Mouse (Mus musculus) CH12.LX (cell line): ENCODE data around the gene Arrb1. TPM values are rescaled to one million over a fixed set of nuclear protein-coding genes. Genes with fewer than 3 reads are reported as not detected.

Source experiments
- DNase-seq: peaks from one replicate; pipeline ENCODE4 v3.0.0-alpha.2; 2013; ENCODE audit errors: extremely low read depth
- H3K27ac ChIP-seq: 2 replicates; pipeline ENCODE4 v1.5.1; 2012; ENCODE audit warnings: low read depth, mild to moderate bottlenecking, control low read depth, moderate library complexity; ENCODE audit not compliant: insufficient read depth
- H3K27me3 ChIP-seq: replicated peaks from 2 replicates; pipeline ENCODE3; 2012; ENCODE audit warnings: inconsistent platforms
- H3K36me3 ChIP-seq, 2 experiments: replicated peaks in 1 of 2; 2 replicates each; pipeline versions ENCODE3 to v1.6.1; 2012; ENCODE audit warnings: inconsistent platforms in 1 of 2, low read length in 1 of 2, mild to moderate bottlenecking in 1 of 2, mixed read lengths in 1 of 2, moderate library complexity in 1 of 2; ENCODE audit not compliant: control insufficient read depth in 1 of 2, insufficient read depth in 1 of 2
- H3K4me1 ChIP-seq, 2 experiments: 2 replicates each; pipeline ENCODE4 v1.6.1; 2012; ENCODE audit warnings: inconsistent platforms in 1 of 2, moderate library complexity in 1 of 2; ENCODE audit not compliant: insufficient read depth in 2 of 2, control insufficient read depth in 1 of 2
- H3K4me2 ChIP-seq: 2 replicates; pipeline ENCODE4 v1.6.1; 2012; ENCODE audit warnings: low read depth, mild to moderate bottlenecking, control low read depth; ENCODE audit not compliant: poor library complexity, insufficient read depth, severe bottlenecking
- H3K4me3 ChIP-seq, 3 experiments: fragments of 150-350 bp in 1 of 3; sonication (generic) in 1 of 3; replicated peaks in 1 of 3; 2 replicates each; pipeline versions ENCODE3 to v1.5.1; 2011 to 2012; ENCODE audit warnings: low read depth in 2 of 3, low read length in 2 of 3, mild to moderate bottlenecking in 2 of 3, moderate library complexity in 2 of 3, control low read depth in 1 of 3, improper control_type of control experiment in 1 of 3, inconsistent platforms in 1 of 3, mixed read lengths in 1 of 3; ENCODE audit not compliant: poor library complexity in 1 of 3
- H3K79me2 ChIP-seq: replicated peaks from 2 replicates; pipeline ENCODE4 v1.6.1; 2012; ENCODE audit warnings: mild to moderate bottlenecking, moderate library complexity; ENCODE audit not compliant: control insufficient read depth, poor library complexity, insufficient read depth, severe bottlenecking; ENCODE audit errors: extremely low read depth
- H3K9ac ChIP-seq: 2 replicates; pipeline ENCODE4 v1.6.1; 2012; ENCODE audit warnings: low read depth, mild to moderate bottlenecking, control low read depth, moderate library complexity; ENCODE audit not compliant: insufficient read depth
- H3K9me3 ChIP-seq: replicated peaks from 2 replicates; pipeline ENCODE3; 2012; ENCODE audit warnings: low read length, inconsistent platforms, mixed read lengths
- BHLHE40 ChIP-seq: IDR thresholded peaks from 2 replicates; pipeline ENCODE4 v1.6.1; 2011; ENCODE audit warnings: mild to moderate bottlenecking, low read depth, low read length, improper control_type of control experiment
- CHD1 ChIP-seq: IDR thresholded peaks from 2 replicates; pipeline ENCODE4 v1.6.1; 2012; ENCODE audit warnings: low read depth, low read length, improper control_type of control experiment, inconsistent platforms
- E2F4 ChIP-seq: IDR thresholded peaks from 2 replicates; pipeline ENCODE4 v1.6.1; 2011; ENCODE audit warnings: low read depth, low read length, improper control_type of control experiment; ENCODE audit not compliant: insufficient replicate concordance
- ELF1 ChIP-seq: IDR thresholded peaks from 2 replicates; pipeline ENCODE4 v1.6.1; 2014; ENCODE audit warnings: low read depth, mild to moderate bottlenecking, inconsistent platforms, low read length, improper control_type of control experiment
- ETS1 ChIP-seq: conservative IDR thresholded peaks from 2 replicates; pipeline ENCODE4 v1.6.1; 2012; ENCODE audit warnings: low read depth, mild to moderate bottlenecking, inconsistent platforms, low read length, improper control_type of control experiment, moderate library complexity
- IRF4 ChIP-seq: IDR thresholded peaks from 2 replicates; pipeline ENCODE4 v1.6.1; 2014; ENCODE audit warnings: low read depth, mild to moderate bottlenecking, inconsistent platforms, low read length, improper control_type of control experiment
- JUN ChIP-seq: IDR thresholded peaks from 2 replicates; pipeline ENCODE4 v1.6.1; 2011; ENCODE audit warnings: low read depth, mild to moderate bottlenecking, low read length, improper control_type of control experiment, moderate library complexity; ENCODE audit not compliant: insufficient read depth
- KAT2A ChIP-seq: IDR thresholded peaks from 2 replicates; pipeline ENCODE4 v1.6.1; 2012; ENCODE audit warnings: low read length, improper control_type of control experiment, inconsistent platforms; ENCODE audit not compliant: insufficient replicate concordance
- MEF2A ChIP-seq: IDR thresholded peaks from 2 replicates; pipeline ENCODE4 v1.6.1; 2014; ENCODE audit warnings: low read depth, mild to moderate bottlenecking, inconsistent platforms, low read length, improper control_type of control experiment, borderline replicate concordance
- MXI1 ChIP-seq: IDR thresholded peaks from 2 replicates; pipeline ENCODE4 v1.6.1; 2011; ENCODE audit warnings: mild to moderate bottlenecking, low read depth, low read length, improper control_type of control experiment
- MYC ChIP-seq: IDR thresholded peaks from 2 replicates; pipeline ENCODE4 v1.6.1; 2011; ENCODE audit warnings: low read depth, mild to moderate bottlenecking, improper control_type of control experiment, low read length
- NRF1 ChIP-seq: IDR thresholded peaks from 2 replicates; pipeline ENCODE4 v1.6.1; 2014; ENCODE audit warnings: low read depth, mild to moderate bottlenecking, inconsistent platforms, low read length, improper control_type of control experiment, moderate library complexity
- POLR2A ChIP-seq: IDR thresholded peaks from 2 replicates; pipeline ENCODE4 v1.6.1; 2011; ENCODE audit warnings: low read depth, mild to moderate bottlenecking, improper control_type of control experiment, low read length
- POLR2AphosphoS2 ChIP-seq: IDR thresholded peaks from 2 replicates; pipeline ENCODE4 v1.6.1; 2011; ENCODE audit warnings: low read depth, low read length, improper control_type of control experiment
- RAD21 ChIP-seq: IDR thresholded peaks from 2 replicates; pipeline ENCODE4 v1.6.1; 2011; ENCODE audit warnings: low read depth, mild to moderate bottlenecking, low read length, improper control_type of control experiment, moderate library complexity
- SMC3 ChIP-seq: IDR thresholded peaks from 2 replicates; pipeline ENCODE4 v1.6.1; 2011; ENCODE audit warnings: low read depth, low read length, improper control_type of control experiment
- TCF12 ChIP-seq: IDR thresholded peaks from 2 replicates; pipeline ENCODE4 v1.6.1; 2014; ENCODE audit warnings: low read depth, mild to moderate bottlenecking, inconsistent platforms, low read length, improper control_type of control experiment
- UBTF ChIP-seq: IDR thresholded peaks from 2 replicates; pipeline ENCODE4 v1.6.1; 2012; ENCODE audit warnings: low read depth, mild to moderate bottlenecking, inconsistent platforms, low read length, improper control_type of control experiment, moderate library complexity
- USF1 ChIP-seq: IDR thresholded peaks from 2 replicates; pipeline ENCODE4 v1.6.1; 2014; ENCODE audit warnings: low read depth, mild to moderate bottlenecking, inconsistent platforms, low read length, improper control_type of control experiment
- ZC3H11A ChIP-seq: IDR thresholded peaks from 2 replicates; pipeline ENCODE4 v1.6.1; 2012; ENCODE audit warnings: low read depth, mild to moderate bottlenecking, inconsistent platforms, low read length, improper control_type of control experiment
- ZNF384 ChIP-seq: IDR thresholded peaks from 2 replicates; pipeline ENCODE4 v1.6.1; 2012; ENCODE audit warnings: low read depth, low read length, improper control_type of control experiment, inconsistent platforms
- dilution Hi-C: fragments of 300-500 bp; cut with MboI; formaldehyde crosslinking; loops from 2 replicates; pipeline ENCODE4 v1.14.3; 2020; ENCODE audit warnings: low sequenced_read_pairs; ENCODE audit not compliant: extremely low pct_unique_long_range_greater_than_20kb, extremely low pct_ligation_motif_present
- in situ Hi-C: fragments of 300-500 bp; cut with MboI; formaldehyde crosslinking; loops from 3 replicates; pipeline ENCODE4 v1.14.3; 2019; ENCODE audit warnings: low sequenced_read_pairs, low pct_ligation_motif_present, low pct_unique_long_range_greater_than_20kb, mixed read lengths
- polyA plus RNA-seq: library from polyadenylated mRNA; unstranded; fragments of >175 nt; gene quantifications from 2 replicates; pipeline ENCODE4 v1.2.1, GENCODE M21; 2012; ENCODE audit warnings: low read depth; ENCODE audit not compliant: insufficient read length
- total RNA-seq, 2 experiments: library from RNA; depleted of rRNA; stranded (reverse); fragments of 300-350 nt in 1 of 2; fragments of >200 nt in 1 of 2; gene quantifications; 2 replicates each; pipeline ENCODE4 v1.2.3; 2012 to 2014

Gene Arrb1
- total and polyA plus RNA-seq, 3 experiments = 3.3 to 5.2 (median 4.2) TPM

GRCm38 (mm10) chr7:99583625-99584024 is 48.4 kb downstream of the Arrb1 start:
- dilution Hi-C loops = no loop called here
- in situ Hi-C loops = no loop called here

DNA sequence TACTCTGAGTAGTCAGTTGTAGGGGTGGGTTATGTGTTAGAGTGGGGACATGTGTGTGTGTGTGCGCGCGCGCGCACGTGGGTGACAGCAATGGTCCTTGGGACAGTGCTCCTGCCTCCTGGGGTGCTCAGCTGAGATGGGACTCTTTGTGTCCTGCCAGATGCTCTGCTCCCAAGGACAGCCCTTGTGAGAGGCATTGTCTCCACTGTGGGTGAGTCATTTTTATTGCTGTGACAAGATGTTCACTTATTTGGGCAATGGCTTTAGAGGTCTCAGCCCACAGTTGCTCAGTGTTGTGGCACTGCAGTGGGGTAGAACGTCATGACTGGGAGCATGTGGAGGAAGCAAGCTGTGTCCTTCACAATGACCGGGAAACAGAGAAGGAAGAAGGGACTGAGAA is 50.7 kb downstream of the Arrb1 start:
- no peaks in the 10 kb centered on the region for H3K4me1 ChIP-seq
- no peaks in the 10 kb centered on the region for H3K79me2 ChIP-seq
- no peak overlapping the region for H3K9ac ChIP-seq
- H3K27me3 ChIP-seq = no peaks in the 10 kb centered on the region
- H3K27ac ChIP-seq = no peak overlapping the region
- no peak overlapping the region for H3K4me2 ChIP-seq
- no peak for TF ChIP-seq CHD1
- no peak for TF ChIP-seq E2F4
- no peak for TF ChIP-seq ETS1
- TF ChIP-seq POLR2A = no peak
- TF ChIP-seq MEF2A = no peak
- no peak for TF ChIP-seq ZNF384
- TF ChIP-seq ELF1 = no peak
- no peak for TF ChIP-seq TCF12
- TF ChIP-seq UBTF = no peak
- TF ChIP-seq JUN = no peak
- no peak for TF ChIP-seq RAD21
- TF ChIP-seq ZC3H11A = no peak
- TF ChIP-seq USF1 = no peak
- no peak for TF ChIP-seq KAT2A
- TF ChIP-seq POLR2AphosphoS2 = no peak
- no peak for TF ChIP-seq IRF4
- no peak for TF ChIP-seq MXI1
- no peak for TF ChIP-seq BHLHE40
- no peak for TF ChIP-seq NRF1
- no peak for DNase-seq
- in situ Hi-C loops (no loop called here), dilution Hi-C loops (no loop called here)
- no peak overlapping the region for H3K4me3 ChIP-seq
- peaks cover 0 to 7% of the 10 kb centered on the region in 2 experiments for H3K36me3 ChIP-seq
- H3K9me3 ChIP-seq = no peaks in the 10 kb centered on the region

More at GRCm38 (mm10) chr7:99583625-99584024, 48.4 kb downstream of the Arrb1 start:
- no peak for DNase-seq
- Histone ChIP-seq H3K79me2 (no peaks in the 10 kb centered on the region), H3K4me3 (no peak overlapping the region), H3K4me2 (no peak overlapping the region), H3K27me3 (no peaks in the 10 kb centered on the region), H3K9ac (no peak overlapping the region), H3K9me3 (no peaks in the 10 kb centered on the region), H3K27ac (no peak overlapping the region), H3K36me3 (peaks cover 0 to 7% of the 10 kb centered on the region in 2 experiments), H3K4me1 (peaks cover 0 to 3% of the 10 kb centered on the region in 2 experiments; a peak in 1 of 4 replicates)
- TF ChIP-seq ZC3H11A = no peak
- no peak for TF ChIP-seq NRF1
- no peak for TF ChIP-seq SMC3
- no peak for TF ChIP-seq ZNF384
- TF ChIP-seq MYC = no peak
- no peak for TF ChIP-seq CHD1
